Mouse (Mus musculus) kidney, adult 11 months (tissue): Measurements from ENCODE around the gene Rho.

Experiments
- DNase-seq: peaks from one replicate; pipeline ENCODE4 v3.0.0; 2022

Rho gene

DNA sequence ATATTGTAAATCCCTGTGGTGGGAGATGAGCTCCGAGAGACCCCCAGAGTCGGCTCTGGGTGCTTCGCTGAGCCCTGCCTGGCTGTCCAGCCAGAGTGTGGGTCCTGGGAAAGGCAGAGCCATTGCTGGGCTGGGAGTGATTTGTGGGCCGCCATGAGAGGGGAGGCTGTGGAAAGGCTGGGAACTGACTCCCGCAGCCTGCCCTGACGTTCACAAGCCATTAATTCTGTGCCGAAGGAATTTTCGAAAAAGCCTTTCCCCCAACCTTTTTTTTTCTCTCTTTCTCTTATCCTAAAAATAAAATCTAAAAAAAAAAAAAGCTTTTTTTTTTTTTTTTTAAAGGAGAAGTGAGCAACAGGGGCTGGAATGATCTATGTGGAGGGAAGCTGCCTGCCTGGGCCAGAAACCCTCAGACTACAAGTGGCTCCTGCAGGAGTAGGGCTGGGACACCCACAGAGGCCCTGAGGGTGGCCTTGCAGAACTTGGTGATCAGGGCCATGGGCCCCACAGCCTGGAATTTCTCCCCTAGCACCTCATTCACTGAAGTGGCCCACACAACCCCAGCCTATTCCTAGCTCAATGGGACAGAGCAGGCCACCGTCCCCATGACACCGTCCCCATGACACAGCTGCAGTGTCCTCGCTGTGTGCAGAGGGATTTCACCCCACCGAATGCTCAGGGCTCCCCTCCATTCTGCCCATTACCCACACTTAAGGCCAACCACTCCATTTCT lies 51.9 kb downstream of the Rho start:
- DNase-seq, result no peak

DNA sequence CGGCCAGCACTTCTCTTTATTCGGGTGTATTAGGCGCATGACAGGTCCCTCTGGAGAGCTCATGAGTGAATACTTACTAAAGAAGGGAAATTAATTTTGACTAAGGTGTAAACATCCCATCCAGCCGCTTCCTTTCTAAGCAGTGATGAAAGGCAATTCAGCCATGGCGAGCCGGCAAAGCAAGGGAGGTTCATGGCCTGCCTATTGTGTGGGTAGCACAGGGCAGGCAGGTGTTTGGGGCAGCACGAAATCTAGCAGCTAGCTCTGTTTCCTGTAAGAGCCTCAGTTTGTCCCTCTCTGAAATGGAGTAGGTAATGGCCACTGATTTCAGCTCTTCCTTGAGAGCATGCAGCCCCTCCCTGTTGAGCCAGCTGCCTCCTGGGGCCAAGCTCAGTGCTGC lies 53.0 kb downstream of the Rho start:
- no peak for DNase-seq

DNA sequence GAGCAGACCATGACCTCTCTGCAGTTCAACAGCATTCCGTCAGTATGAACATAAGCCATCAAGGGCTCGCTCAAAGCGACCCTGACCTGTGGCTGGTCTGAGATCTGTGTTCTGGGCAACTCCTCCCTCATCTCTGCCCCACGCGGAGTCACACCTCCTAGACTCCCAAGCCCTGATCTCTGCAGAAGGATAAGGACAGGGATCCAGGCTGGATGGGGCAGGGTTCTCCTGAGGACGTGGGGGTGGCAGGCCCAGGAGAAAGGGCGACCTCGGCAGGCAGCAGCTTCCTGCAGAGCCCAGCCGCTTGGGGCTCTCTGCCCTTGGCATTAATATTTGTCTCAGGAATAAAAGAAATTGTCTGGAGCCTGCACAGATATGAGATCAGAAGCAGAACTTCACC lies 54.1 kb downstream of the Rho start:
- no peak for DNase-seq

GRCm38 (mm10) chr6:115986472-115987095 lies 55.0 kb downstream of the Rho start:
- DNase-seq, result no peak

DNA sequence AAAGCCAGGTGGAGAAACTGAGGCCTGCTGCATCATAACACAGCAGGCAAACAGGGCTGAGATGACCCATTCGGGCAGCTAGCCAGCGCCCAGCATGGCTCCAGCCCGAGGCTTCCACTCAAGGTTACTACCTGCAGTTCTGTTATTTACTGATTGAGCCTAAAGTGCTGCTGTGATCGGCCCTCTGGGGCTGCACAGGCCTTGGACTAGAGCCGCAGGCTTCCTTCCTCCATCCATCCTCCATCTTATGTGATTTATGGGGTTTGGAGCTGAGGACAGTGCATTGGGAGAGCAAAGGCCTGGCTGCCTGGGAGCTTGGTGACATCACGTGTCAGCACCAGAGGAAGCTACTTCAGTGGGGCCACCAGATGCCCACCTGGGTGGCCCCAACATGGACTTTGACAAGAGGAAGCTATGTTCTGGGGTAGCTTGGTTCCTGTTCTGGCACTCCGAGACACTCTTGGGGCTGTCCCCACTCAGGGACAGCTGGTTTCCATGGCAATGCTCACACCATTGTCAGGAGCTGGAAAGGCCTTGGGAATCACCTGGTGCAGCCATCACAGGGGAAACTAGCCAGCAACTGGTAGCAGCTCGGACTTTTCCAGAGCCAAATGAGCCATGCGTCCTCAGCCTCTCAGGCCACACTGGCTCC lies 55.7 kb downstream of the Rho start:
- peak; percentile 66 for DNase-seq

DNA sequence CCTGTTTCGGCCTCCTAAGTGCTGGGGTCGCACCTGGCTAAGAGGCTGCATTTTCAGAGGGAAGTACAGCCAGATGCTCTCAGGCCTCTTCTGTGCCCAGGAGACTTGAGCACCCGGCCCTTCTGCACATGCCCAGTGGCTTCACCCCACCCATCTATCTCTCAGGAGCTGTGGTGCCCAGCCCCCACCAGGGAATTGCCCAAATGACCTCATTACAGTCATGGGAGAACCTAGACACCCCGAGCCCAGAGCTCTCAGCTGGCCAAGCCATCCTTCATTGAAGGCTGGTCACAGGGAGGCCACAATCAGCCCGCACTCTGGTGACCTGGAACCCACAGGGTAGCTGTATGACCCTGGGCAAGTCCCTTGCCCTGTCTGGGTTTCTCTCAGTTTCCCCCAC lies 57.5 kb downstream of the Rho start:
- DNase-seq, result no peak

DNA sequence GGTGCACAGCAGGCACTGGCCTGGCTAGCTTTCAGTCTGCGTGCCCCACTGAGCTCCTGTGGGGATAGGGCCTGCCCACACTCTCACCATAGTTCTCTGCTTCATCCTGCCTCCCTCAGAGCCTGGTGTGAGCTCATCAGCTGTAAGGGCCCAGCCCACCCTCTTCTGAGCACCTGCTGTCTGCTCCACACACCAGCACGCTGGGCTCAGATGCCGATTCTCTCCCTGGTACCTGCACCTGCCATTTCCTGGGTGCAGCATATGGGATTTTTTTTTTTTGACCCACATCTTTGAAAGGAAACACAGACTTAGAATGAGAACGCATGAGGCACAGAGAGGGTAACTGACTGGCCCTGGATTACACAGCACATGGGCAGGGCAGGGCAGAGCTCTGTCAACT lies 58.1 kb downstream of the Rho start:
- no peak for DNase-seq
